Mouse (Mus musculus) induced T-regulatory cell, adult 2 months (primary cell): Measurements from ENCODE around the gene H2al1d.
"Not testable (repeated sequence)": the region's sequence is repeated elsewhere in the genome, so short reads cannot be mapped to it uniquely, and the experiment has no call there.

ENCODE experiments used
- DNase-seq: peaks from one replicate; pipeline ENCODE4 v3.0.0-alpha.2; 2012; ENCODE audit warnings: low read depth

Gene H2al1d

DNA sequence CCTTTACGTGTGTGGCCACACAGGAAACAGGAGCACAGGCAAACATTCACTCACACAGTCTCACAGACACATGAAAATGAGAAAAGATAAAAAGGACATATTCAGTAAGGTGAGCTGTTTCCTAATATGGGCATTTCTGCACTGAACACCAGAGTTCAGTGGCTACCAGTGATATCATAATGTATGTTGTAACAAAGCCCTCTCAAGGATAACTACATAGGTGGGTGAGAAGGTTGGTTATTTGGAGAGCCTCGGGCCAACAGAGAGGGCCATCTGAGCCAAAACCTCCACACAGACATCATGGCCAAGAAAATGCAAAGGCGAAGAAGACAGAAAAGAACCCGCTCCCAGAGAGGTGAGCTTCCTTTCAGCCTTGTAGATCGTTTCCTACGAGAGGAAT is at the start of gene H2al1d:
TSS of gene H2al1d (plus strand) at position 301 of the 400 bp plus-strand sequence.
- DNase-seq: not testable (repeated sequence)

DNA sequence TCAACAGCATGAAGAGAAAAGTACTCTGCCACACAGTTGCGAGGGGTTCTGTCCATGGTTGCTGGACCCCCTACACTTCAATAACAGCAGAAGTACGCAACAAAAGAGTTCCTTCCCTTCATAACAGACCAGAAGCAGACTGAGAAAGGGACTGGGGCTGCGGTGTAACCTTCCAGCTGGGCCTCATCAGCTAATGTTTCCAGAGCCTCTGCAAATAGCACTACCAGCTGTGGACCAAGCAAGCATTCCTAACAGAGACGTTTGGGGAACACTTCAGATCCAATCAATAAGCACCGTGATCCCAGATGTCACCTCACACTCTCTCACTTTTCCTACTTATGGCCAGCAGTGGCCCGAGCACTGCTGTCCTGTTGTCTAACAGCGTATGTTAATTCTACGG is 43.7 kb upstream of the H2al1d start:
- DNase-seq: no peak

DNA sequence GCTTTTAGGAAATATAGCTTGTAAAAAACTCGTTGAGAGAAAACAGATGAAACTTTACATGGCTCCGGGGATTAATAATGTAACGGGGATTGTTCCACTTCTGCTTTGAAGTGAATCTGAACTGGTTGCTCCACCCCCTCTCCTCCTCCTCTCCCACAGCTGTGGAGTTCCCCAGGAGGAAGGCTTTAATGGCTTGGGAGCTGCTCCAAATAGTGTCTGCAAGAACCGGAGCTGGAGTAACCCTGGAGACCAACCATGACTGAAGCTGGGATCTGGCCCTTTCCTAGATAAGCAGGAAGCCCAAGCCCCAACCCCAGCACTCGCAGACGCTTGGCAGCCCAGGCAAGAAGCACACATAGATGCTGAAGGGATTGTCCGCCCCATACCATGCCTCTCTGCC is 40.8 kb upstream of the H2al1d start:
- DNase-seq: no peak

DNA sequence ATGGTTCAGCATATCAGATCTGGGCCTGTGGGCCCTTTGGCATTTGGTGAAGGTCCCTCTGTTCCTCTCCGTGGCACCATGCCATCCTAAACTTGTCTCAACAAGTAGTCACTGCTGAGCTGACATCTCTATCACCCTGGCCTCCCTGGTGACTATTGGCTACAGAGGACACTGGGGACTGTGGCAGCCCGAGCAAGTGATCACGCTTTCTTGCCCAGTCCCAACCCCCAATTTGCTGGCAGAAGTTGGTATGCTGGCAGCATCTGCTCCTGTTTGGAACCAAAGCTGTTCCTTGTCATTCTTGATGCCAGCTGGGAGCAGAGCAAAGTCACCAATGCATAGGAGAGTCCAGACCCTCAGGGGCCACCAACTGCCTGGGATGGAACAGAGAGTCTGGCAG is 39.5 kb upstream of the H2al1d start:
- DNase-seq: no peak

DNA sequence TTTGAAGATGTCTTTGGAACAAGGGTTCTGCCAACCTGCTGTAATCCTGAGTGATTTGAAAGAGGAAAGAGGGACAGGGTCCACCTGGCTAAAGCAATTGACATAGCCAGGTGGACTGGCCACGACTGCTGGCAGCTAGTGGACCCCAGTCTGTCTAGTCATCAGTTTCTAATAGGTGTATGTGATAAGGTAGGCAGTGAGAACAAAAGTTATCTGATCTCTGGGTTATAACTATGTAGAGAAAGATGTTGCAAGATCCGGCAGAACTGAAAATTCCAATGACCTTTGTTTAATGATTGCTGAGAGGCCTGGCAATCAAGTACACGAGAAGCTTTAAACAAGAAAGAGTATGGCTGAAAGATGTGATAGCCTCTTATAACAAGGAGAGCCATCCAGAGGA is 35.4 kb upstream of the H2al1d start:
- no peak for DNase-seq

DNA sequence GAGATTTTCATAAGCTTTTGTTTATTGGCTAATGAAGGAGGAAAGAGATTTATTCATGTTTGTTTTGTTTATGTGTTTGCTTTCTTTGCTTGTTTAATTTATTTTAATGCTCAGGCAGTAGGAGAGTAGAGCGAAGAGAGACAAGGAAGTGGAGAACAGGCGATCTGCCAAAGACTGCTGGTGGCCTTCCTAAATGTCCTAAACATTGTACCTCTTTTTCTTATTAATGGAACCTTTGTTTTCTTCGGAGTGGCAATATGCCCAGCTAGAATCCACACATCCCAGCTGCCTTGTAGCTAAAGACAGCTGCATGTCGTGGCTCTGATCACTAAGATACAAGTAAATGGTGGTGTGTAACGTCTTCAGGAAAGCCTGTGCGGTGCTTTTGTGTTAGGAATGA is 31.5 kb upstream of the H2al1d start:
- no peak for DNase-seq

DNA sequence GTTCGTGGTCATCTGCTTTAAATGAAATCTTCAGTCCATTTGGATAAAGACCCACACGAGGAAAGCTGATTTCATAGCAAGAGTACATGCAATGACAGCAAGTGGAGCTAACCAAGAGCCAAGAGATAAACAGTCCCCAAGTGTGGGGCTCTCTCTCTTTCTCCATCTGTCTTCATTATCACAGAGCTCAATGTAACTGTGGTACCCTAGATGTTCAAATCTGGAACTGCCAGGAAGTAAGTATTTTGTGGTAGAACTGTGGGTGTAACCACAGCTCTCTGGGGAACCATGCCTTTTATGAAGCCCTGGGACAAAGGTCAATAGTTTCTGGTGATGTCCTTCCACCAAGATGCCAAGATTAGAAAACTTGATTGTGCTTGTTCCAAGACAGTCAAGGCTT is 27.9 kb upstream of the H2al1d start:
- no peak for DNase-seq

DNA sequence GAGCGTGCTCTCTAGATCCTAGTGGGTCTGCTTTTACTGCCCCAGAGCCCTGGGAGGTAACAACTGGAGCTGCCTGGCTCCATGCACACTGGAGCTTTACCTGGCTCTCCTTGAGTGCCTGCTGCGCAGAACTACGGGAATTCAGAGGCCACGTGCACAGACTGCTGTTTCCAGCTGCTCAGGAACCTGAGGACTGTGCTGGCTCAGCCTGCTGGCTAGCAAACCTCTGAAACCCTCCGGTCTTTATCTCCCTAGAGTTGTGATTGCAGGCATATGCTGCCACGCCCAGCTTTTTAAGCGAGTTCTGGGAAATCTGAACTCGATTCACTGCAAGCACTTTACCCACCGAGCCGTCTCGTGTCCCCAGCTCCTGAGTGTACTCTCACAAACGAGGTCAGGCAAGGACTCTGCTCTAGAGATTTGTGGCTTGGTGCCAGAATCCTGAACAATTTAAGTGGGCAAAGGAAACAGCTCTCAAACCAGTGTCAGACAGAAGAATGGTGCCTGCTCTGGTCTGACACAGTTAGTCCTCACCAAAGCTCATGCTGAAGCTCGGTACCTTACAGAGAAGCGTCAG is 20.2 kb upstream of the H2al1d start:
- no peak for DNase-seq

DNA sequence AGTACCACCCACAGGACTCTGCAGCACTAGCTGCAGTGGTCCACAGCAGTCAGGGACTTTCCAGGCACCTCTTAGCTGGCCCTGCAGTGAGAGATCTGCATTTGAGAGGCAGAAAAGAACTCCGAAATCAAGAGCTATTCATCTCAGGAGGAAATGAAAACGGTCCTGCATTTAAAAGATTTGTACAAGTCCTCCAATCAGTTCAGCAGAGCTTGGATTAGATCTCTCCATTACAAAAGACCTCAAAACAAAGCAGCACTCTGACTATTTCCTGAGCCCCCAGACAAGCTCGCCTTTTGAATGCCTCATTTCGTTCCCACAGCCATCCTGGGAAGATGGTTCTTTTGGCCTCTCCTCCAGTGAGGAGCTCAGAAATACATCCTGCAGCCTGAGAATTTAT is 19.4 kb upstream of the H2al1d start:
- DNase-seq: no peak

DNA sequence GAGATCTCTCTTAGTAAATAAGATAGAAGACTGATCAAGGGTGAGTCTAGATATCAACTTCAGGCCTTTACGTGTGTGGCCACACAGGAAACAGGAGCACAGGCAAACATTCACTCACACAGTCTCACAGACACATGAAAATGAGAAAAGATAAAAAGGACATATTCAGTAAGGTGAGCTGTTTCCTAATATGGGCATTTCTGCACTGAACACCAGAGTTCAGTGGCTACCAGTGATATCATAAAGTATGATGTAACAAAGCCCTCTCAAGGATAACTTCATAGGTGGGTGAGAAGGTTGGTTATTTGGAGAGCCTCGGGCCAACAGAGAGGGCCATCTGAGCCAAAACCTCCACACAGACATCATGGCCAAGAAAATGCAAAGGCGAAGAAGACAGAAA is 9.7 kb upstream of the H2al1d start, which contains the start of gene H2al1a:
TSS of gene H2al1a (plus strand) at position 301 of the 400 bp plus-strand sequence.
- DNase-seq: not testable (repeated sequence)

DNA sequence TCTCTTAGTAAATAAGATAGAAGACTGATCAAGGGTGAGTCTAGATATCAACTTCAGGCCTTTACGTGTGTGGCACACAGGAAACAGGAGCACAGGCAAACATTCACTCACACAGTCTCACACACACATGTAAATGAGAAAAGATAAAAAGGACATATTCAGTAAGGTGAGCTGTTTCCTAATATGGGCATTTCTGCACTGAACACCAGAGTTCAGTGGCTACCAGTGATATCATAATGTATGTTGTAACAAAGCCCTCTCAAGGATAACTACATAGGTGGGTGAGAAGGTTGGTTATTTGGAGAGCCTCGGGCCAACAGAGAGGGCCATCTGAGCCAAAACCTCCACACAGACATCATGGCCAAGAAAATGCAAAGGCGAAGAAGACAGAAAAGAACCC is 6.5 kb upstream of the H2al1d start, which contains the start of gene H2al1b:
TSS of gene H2al1b (plus strand) at position 301 of the 400 bp plus-strand sequence.
- DNase-seq: not testable (repeated sequence)

DNA sequence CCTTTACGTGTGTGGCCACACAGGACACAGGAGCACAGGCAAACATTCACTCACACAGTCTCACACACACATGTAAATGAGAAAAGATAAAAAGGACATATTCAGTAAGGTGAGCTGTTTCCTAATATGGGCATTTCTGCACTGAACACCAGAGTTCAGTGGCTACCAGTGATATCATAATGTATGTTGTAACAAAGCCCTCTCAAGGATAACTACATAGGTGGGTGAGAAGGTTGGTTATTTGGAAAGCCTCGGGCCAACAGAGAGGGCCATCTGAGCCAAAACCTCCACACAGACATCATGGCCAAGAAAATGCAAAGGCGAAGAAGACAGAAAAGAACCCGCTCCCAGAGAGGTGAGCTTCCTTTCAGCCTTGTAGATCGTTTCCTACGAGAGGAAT is 3.3 kb upstream of the H2al1d start, which contains the start of gene H2al1c:
TSS of gene H2al1c (plus strand) at position 301 of the 400 bp plus-strand sequence.
- DNase-seq: not testable (repeated sequence)

DNA sequence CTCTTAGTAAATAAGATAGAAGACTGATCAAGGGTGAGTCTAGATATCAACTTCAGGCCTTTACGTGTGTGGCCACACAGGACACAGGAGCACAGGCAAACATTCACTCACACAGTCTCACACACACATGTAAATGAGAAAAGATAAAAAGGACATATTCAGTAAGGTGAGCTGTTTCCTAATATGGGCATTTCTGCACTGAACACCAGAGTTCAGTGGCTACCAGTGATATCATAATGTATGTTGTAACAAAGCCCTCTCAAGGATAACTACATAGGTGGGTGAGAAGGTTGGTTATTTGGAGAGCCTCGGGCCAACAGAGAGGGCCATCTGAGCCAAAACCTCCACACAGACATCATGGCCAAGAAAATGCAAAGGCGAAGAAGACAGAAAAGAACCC is 3.0 kb downstream of the H2al1d start, which contains the start of gene H2al1e:
TSS of gene H2al1e (plus strand) at position 301 of the 400 bp plus-strand sequence.
- not testable (repeated sequence) for DNase-seq

DNA sequence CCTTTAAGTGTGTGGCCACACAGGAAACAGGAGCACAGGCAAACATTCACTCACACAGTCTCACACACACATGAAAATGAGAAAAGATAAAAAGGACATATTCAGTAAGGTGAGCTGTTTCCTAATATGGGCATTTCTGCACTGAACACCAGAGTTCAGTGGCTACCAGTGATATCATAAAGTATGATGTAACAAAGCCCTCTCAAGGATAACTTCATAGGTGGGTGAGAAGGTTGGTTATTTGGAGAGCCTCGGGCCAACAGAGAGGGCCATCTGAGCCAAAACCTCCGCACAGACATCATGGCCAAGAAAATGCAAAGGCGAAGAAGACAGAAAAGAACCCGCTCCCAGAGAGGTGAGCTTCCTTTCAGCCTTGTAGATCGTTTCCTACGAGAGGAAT is 6.2 kb downstream of the H2al1d start, which contains the start of gene H2al1f:
TSS of gene H2al1f (plus strand) at position 301 of the 400 bp plus-strand sequence.
- not testable (repeated sequence) for DNase-seq

DNA sequence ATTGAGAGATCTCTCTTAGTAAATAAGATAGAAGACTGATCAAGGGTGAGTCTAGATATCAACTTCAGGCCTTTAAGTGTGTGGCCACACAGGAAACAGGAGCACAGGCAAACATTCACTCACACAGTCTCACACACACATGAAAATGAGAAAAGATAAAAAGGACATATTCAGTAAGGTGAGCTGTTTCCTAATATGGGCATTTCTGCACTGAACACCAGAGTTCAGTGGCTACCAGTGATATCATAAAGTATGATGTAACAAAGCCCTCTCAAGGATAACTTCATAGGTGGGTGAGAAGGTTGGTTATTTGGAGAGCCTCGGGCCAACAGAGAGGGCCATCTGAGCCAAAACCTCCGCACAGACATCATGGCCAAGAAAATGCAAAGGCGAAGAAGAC is 9.3 kb downstream of the H2al1d start, which contains the start of gene H2al1g:
TSS of gene H2al1g (plus strand) at position 301 of the 400 bp plus-strand sequence.
- DNase-seq: not testable (repeated sequence)

DNA sequence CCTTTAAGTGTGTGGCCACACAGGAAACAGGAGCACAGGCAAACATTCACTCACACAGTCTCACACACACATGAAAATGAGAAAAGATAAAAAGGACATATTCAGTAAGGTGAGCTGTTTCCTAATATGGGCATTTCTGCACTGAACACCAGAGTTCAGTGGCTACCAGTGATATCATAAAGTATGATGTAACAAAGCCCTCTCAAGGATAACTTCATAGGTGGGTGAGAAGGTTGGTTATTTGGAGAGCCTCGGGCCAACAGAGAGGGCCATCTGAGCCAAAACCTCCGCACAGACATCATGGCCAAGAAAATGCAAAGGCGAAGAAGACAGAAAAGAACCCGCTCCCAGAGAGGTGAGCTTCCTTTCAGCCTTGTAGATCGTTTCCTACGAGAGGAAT is 12.6 kb downstream of the H2al1d start, which contains the start of gene H2al1h:
TSS of gene H2al1h (plus strand) at position 301 of the 400 bp plus-strand sequence.
- DNase-seq: not testable (repeated sequence)

DNA sequence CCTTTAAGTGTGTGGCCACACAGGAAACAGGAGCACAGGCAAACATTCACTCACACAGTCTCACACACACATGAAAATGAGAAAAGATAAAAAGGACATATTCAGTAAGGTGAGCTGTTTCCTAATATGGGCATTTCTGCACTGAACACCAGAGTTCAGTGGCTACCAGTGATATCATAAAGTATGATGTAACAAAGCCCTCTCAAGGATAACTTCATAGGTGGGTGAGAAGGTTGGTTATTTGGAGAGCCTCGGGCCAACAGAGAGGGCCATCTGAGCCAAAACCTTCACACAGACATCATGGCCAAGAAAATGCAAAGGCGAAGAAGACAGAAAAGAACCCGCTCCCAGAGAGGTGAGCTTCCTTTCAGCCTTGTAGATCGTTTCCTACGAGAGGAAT is 15.7 kb downstream of the H2al1d start, which contains the start of gene H2al1i:
TSS of gene H2al1i (plus strand) at position 301 of the 400 bp plus-strand sequence.
- not testable (repeated sequence) for DNase-seq

DNA sequence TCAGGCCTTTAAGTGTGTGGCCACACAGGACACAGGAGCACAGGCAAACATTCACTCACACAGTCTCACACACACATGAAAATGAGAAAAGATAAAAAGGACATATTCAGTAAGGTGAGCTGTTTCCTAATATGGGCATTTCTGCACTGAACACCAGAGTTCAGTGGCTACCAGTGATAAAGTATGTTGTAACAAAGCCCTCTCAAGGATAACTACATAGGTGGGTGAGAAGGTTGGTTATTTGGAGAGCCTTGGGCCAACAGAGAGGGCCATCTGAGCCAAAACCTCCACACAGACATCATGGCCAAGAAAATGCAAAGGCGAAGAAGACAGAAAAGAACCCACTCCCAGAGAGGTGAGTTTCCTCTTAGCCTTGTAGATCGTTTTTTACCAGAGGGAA is 18.9 kb downstream of the H2al1d start, which contains the start of gene H2al1j:
TSS of gene H2al1j (plus strand) at position 301 of the 400 bp plus-strand sequence.
- DNase-seq: not testable (repeated sequence)

DNA sequence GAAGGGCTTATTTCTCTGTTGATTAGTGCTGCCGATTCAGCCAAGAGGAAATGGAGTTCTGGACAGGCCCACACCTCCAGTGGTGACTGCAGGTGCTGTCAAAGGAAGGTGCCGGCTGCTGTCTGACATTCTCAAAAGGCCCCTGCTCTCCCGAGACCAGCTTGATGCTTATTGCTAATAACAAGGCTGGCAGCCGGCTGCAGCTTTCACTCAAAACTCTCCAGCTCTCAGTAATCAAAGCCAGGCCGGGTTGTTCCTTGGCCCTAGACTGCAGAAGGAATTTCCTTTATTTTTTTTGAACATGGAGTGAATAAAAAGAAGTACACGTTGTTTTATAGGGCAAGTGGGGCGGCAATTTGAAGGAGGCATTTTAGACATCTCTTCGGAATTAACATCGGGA is 37.1 kb downstream of the H2al1d start:
- no peak for DNase-seq

DNA sequence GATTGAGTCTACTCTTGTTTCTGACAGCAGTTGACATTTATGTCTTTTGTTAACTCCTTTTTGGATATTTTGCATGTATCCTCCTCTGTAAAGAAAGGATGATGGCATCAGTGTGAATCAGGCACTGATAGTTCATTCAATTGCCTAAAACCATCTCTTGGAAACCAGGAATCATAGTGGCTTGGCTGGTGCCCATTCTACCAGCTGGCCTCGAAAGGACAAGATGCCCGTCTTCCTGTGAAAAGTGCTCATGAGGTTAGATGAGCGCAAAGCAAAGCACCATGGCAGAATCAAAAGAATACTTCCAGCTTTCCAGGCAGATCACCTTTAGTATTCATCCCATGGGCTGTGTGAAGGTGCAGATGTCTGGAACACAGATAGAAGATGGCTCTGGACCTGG is 38.1 kb downstream of the H2al1d start:
- DNase-seq: no peak
